Mouse (Mus musculus): ENCODE results near the gene Fads3. TPM values are rescaled to one million over a fixed set of nuclear protein-coding genes. Genes with fewer than 3 reads are reported as not detected.

The Fads3 gene
- polyA plus RNA-seq, 1 experiment from 2014 or later = 17.9 TPM

- no peak overlapping the region for H3K27ac ChIP-seq (ENCODE audit: low read depth, low read length)
Measured at GRCm38 (mm10) chr19:10073145-10073544, 31.8 kb downstream of the Fads3 start.

GRCm38 (mm10) chr19:10078392-10078791 is 37.0 kb downstream of the Fads3 start:
- no peaks in the 10 kb centered on the region for H3K27me3 ChIP-seq (ENCODE audit: control insufficient read depth, insufficient read depth, low read length)
- peaks cover 6% of the 10 kb centered on the region; the same call in 1 of the 2 replicates for H3K4me1 ChIP-seq (ENCODE audit: control insufficient read depth, insufficient read depth, low read length)
- no peak overlapping the region for H3K4me2 ChIP-seq
- peaks cover 76% of the 10 kb centered on the region for H3K36me3 ChIP-seq (ENCODE audit: control insufficient read depth, insufficient read depth, low read length)
- H3K4me3 ChIP-seq (ENCODE audit: low read depth, low read length) = no peak overlapping the region
- no peaks in the 10 kb centered on the region for H3K9me3 ChIP-seq (replicated peaks; ENCODE audit: control insufficient read depth, low read length)
- 83% methylated on average over 6 of the region's 6 CpGs for WGBS (ENCODE audit: insufficient replicate concordance)
- H3K9ac ChIP-seq (ENCODE audit: low read depth, low read length) = no peak overlapping the region
- no peak for ATAC-seq (replicated peaks; ENCODE audit: insufficient number of reproducible peaks, low FRiP score, low TSS enrichment)
- H3K27ac ChIP-seq (ENCODE audit: low read depth, low read length) = no peak overlapping the region

More at GRCm38 (mm10) chr19:10073145-10073544, 31.8 kb downstream of the Fads3 start:
- no peak overlapping the region for H3K4me3 ChIP-seq (ENCODE audit: low read depth, low read length)
- H3K9ac ChIP-seq (ENCODE audit: low read depth, low read length) = no peak overlapping the region
- H3K27me3 ChIP-seq (ENCODE audit: control insufficient read depth, insufficient read depth, low read length) = no peaks in the 10 kb centered on the region
- no peak for ATAC-seq (replicated peaks; ENCODE audit: insufficient number of reproducible peaks, low FRiP score, low TSS enrichment)
- no peaks in the 10 kb centered on the region for H3K9me3 ChIP-seq (replicated peaks; ENCODE audit: control insufficient read depth, low read length)
- no peaks in the 10 kb centered on the region for H3K4me1 ChIP-seq (ENCODE audit: control insufficient read depth, insufficient read depth, low read length)
- 94% methylated on average over 5 of the region's 5 CpGs for WGBS (ENCODE audit: insufficient replicate concordance)
- peaks cover 71% of the 10 kb centered on the region for H3K36me3 ChIP-seq (ENCODE audit: control insufficient read depth, insufficient read depth, low read length)
- H3K4me2 ChIP-seq = no peak overlapping the region

DNA sequence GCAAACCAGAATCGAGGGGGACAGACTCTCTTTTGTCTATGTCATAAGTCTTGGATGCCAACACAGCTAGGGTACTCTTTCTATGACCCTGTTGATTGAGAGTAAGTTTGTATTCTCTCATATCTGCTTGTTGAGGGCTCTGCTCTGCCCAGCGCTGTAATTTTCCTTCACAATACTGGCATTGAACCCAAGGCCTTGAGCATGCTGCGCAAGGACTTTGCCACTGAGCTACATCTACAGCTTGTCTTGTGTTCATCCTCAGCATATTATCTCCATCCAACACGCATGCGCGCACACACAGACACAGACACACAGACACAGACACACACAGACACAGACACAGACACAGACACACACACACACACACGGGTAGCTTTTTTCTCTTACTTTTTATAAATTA is 39.0 kb downstream of the Fads3 start:
- H3K4me3 ChIP-seq (ENCODE audit: low read depth, low read length) = no peak overlapping the region
- H3K27ac ChIP-seq (ENCODE audit: low read depth, low read length) = no peak overlapping the region
- H3K9ac ChIP-seq (ENCODE audit: low read depth, low read length) = no peak overlapping the region
- peaks cover 6% of the 10 kb centered on the region; the same call in 1 of the 2 replicates for H3K4me1 ChIP-seq (ENCODE audit: control insufficient read depth, insufficient read depth, low read length)
- ATAC-seq (replicated peaks; ENCODE audit: insufficient number of reproducible peaks, low FRiP score, low TSS enrichment) = no peak
- H3K4me2 ChIP-seq = no peak overlapping the region
- no peaks in the 10 kb centered on the region for H3K9me3 ChIP-seq (replicated peaks; ENCODE audit: control insufficient read depth, low read length)
- WGBS (ENCODE audit: insufficient replicate concordance) = 96% methylated on average over 7 of the region's 7 CpGs
- H3K27me3 ChIP-seq (ENCODE audit: control insufficient read depth, insufficient read depth, low read length) = no peaks in the 10 kb centered on the region
- H3K36me3 ChIP-seq (ENCODE audit: control insufficient read depth, insufficient read depth, low read length) = peaks cover 59% of the 10 kb centered on the region

GRCm38 (mm10) chr19:10082105-10082504 is 40.7 kb downstream of the Fads3 start:
- Histone ChIP-seq H3K9me3 (replicated peaks; ENCODE audit: control insufficient read depth, low read length) (no peaks in the 10 kb centered on the region), H3K36me3 (ENCODE audit: control insufficient read depth, insufficient read depth, low read length) (peaks cover 45% of the 10 kb centered on the region), H3K27me3 (ENCODE audit: control insufficient read depth, insufficient read depth, low read length) (no peaks in the 10 kb centered on the region), H3K27ac (ENCODE audit: low read depth, low read length) (peak overlapping the region; percentile 70), H3K4me1 (ENCODE audit: control insufficient read depth, insufficient read depth, low read length) (peaks cover 6% of the 10 kb centered on the region; the same call in 1 of the 2 replicates), H3K9ac (ENCODE audit: low read depth, low read length) (no peak overlapping the region), H3K4me2 (no peak overlapping the region), H3K4me3 (ENCODE audit: low read depth, low read length) (no peak overlapping the region)
- WGBS (ENCODE audit: insufficient replicate concordance) = 52% methylated on average over 3 of the region's 3 CpGs
- ATAC-seq (replicated peaks; ENCODE audit: insufficient number of reproducible peaks, low FRiP score, low TSS enrichment) = no peak

DNA sequence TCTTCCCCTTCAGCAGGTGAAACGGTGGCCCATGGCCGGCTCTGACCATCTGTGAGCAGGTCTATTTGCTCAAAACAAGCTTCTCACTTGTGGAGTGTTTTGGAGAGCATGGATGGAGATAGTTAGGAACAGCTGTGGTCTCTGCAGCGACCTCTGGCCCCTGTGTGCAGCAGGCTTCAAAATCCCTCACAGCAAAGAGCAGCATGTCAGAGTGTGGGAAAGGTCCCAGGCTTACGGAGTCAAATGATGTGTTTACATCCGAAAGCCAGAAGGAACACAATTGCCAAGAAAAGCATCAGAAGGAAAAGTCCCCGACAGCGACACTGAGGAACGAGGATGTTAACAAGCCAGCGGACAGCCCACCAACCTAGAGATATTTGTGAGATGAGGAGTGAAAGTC is 44.1 kb downstream of the Fads3 start:
- 82% methylated on average over 9 of the region's 9 CpGs for WGBS (ENCODE audit: insufficient replicate concordance)
- no peak for ATAC-seq (replicated peaks; ENCODE audit: insufficient number of reproducible peaks, low FRiP score, low TSS enrichment)
- Histone ChIP-seq H3K27ac (ENCODE audit: low read depth, low read length) (no peak overlapping the region), H3K4me3 (ENCODE audit: low read depth, low read length) (no peak overlapping the region), H3K9ac (ENCODE audit: low read depth, low read length) (no peak overlapping the region), H3K4me1 (ENCODE audit: control insufficient read depth, insufficient read depth, low read length) (peaks cover 6% of the 10 kb centered on the region; the same call in 1 of the 2 replicates), H3K36me3 (ENCODE audit: control insufficient read depth, insufficient read depth, low read length) (peaks cover 41% of the 10 kb centered on the region), H3K4me2 (no peak overlapping the region), H3K9me3 (replicated peaks; ENCODE audit: control insufficient read depth, low read length) (no peaks in the 10 kb centered on the region), H3K27me3 (ENCODE audit: control insufficient read depth, insufficient read depth, low read length) (no peaks in the 10 kb centered on the region)

DNA sequence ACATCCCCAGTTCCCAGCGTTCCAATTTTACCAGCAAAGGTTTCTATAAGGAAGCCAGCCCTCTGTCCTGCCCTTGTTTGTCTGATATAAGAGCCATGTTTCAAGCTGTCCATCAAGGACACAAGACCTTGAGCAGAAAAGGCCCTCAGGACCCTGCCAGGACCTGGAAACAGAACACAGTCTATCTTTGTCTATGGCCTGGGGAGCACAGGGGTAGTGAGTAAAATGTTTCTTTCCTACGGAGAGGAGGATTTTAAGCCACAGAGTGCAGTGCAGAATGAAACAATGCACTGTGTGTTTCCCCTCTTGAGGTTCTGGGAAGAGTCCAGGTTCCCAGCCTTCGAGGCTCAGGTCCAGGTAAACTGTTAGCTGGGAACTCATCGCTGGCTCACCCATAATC is 45.6 kb downstream of the Fads3 start:
- Histone ChIP-seq H3K27me3 (ENCODE audit: control insufficient read depth, insufficient read depth, low read length) (no peaks in the 10 kb centered on the region), H3K9me3 (replicated peaks; ENCODE audit: control insufficient read depth, low read length) (no peaks in the 10 kb centered on the region), H3K9ac (ENCODE audit: low read depth, low read length) (no peak overlapping the region), H3K4me1 (ENCODE audit: control insufficient read depth, insufficient read depth, low read length) (peaks cover 6% of the 10 kb centered on the region; the same call in 1 of the 2 replicates), H3K27ac (ENCODE audit: low read depth, low read length) (no peak overlapping the region), H3K4me3 (ENCODE audit: low read depth, low read length) (no peak overlapping the region), H3K36me3 (ENCODE audit: control insufficient read depth, insufficient read depth, low read length) (peaks cover 42% of the 10 kb centered on the region), H3K4me2 (no peak overlapping the region)
- no peak for ATAC-seq (replicated peaks; ENCODE audit: insufficient number of reproducible peaks, low FRiP score, low TSS enrichment)
- 94% methylated on average over 4 of the region's 4 CpGs for WGBS (ENCODE audit: insufficient replicate concordance)

DNA sequence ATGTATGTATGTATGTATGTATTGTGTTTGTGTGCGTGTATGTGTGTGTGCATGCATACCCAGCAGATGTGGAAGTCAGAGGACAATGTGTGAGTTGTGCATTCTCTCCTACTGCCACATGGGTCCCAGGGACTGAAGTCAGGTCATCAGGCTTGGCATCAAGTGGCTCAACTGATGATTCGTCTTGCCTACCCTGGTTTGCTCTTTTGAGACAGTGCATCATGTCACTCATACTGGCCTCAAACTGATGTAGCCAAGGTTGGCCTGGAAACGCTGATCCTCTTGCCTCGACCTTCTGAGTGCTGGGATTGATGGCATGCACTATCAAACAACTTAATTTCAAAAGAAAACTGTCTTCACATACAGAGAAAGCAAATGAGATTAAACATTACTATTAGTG is 52.5 kb downstream of the Fads3 start:
- H3K9me3 ChIP-seq (replicated peaks; ENCODE audit: control insufficient read depth, low read length) = no peaks in the 10 kb centered on the region

GRCm38 (mm10) chr19:10094695-10095094 is 53.3 kb downstream of the Fads3 start:
- H3K36me3 ChIP-seq (ENCODE audit: control insufficient read depth, insufficient read depth, low read length) = peaks cover 20% of the 10 kb centered on the region
- H3K4me3 ChIP-seq (ENCODE audit: low read depth, low read length) = no peak overlapping the region
- H3K27me3 ChIP-seq (ENCODE audit: control insufficient read depth, insufficient read depth, low read length) = no peaks in the 10 kb centered on the region
- H3K27ac ChIP-seq (ENCODE audit: low read depth, low read length) = no peak overlapping the region
- H3K4me2 ChIP-seq = no peak overlapping the region
- no peaks in the 10 kb centered on the region for H3K9me3 ChIP-seq (replicated peaks; ENCODE audit: control insufficient read depth, low read length)
- H3K9ac ChIP-seq (ENCODE audit: low read depth, low read length) = no peak overlapping the region
- peaks cover 17% of the 10 kb centered on the region for H3K4me1 ChIP-seq (ENCODE audit: control insufficient read depth, insufficient read depth, low read length)
- 62% methylated on average over 4 of the region's 4 CpGs for WGBS (ENCODE audit: insufficient replicate concordance)
- no peak for ATAC-seq (replicated peaks; ENCODE audit: insufficient number of reproducible peaks, low FRiP score, low TSS enrichment)

More for the DNA sequence above, 52.5 kb downstream of the Fads3 start:
- Histone ChIP-seq H3K4me2 (no peak overlapping the region), H3K4me3 (ENCODE audit: low read depth, low read length) (no peak overlapping the region), H3K4me1 (ENCODE audit: control insufficient read depth, insufficient read depth, low read length) (peaks cover 11% of the 10 kb centered on the region), H3K27ac (ENCODE audit: low read depth, low read length) (no peak overlapping the region), H3K36me3 (ENCODE audit: control insufficient read depth, insufficient read depth, low read length) (peaks cover 24% of the 10 kb centered on the region), H3K9ac (ENCODE audit: low read depth, low read length) (no peak overlapping the region), H3K27me3 (ENCODE audit: control insufficient read depth, insufficient read depth, low read length) (no peaks in the 10 kb centered on the region)
- WGBS (ENCODE audit: insufficient replicate concordance) = 87% methylated on average over 4 of the region's 4 CpGs
- no peak for ATAC-seq (replicated peaks; ENCODE audit: insufficient number of reproducible peaks, low FRiP score, low TSS enrichment)

DNA sequence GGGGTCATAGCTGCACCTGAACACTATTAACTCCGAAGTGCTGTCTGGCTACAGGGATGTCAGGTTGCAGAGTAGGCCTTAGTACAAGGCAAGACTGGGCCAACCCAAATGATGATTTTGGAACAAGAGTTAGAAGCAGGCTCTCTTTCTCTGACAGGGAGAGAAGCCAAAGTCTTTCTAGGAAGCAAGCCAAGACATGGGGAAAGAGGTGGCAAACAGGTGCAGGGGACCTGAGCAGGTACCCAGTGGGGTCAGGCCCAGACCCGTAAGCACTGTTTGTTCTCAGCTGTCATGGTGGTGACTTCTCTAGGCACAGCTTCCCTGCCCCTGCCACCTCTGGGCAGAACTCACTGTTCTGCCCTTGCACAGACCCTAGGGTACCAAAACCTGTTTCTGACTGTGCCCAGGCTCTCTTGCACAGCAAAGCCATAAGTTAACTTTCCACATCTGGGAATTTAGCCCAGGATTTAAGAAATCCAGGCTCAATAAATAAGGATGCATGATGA is 55.1 kb downstream of the Fads3 start:
- ATAC-seq (replicated peaks; ENCODE audit: insufficient number of reproducible peaks, low FRiP score, low TSS enrichment) = no peak
- H3K9me3 ChIP-seq (replicated peaks; ENCODE audit: control insufficient read depth, low read length) = no peaks in the 10 kb centered on the region
- H3K4me3 ChIP-seq (ENCODE audit: low read depth, low read length) = no peak overlapping the region
- peaks cover 22% of the 10 kb centered on the region for H3K4me1 ChIP-seq (ENCODE audit: control insufficient read depth, insufficient read depth, low read length)
- 96% methylated on average over 2 of the region's 2 CpGs for WGBS (ENCODE audit: insufficient replicate concordance)
- H3K36me3 ChIP-seq (ENCODE audit: control insufficient read depth, insufficient read depth, low read length) = peaks cover 7% of the 10 kb centered on the region
- no peaks in the 10 kb centered on the region for H3K27me3 ChIP-seq (ENCODE audit: control insufficient read depth, insufficient read depth, low read length)
- H3K4me2 ChIP-seq = no peak overlapping the region
- no peak overlapping the region for H3K27ac ChIP-seq (ENCODE audit: low read depth, low read length)
- H3K9ac ChIP-seq (ENCODE audit: low read depth, low read length) = no peak overlapping the region
